In genomic region chr6:32749821-32750220, GRCm38 (mm10) we compare ENCODE assay signal across 13 mouse cellular contexts.
A peak's percentile ranks its signal among the peaks of the same experiment; 100 is the strongest.
DNase-seq lines count a peak whose midpoint lies in the region; ATAC-seq and TF ChIP-seq lines count a peak whose summit lies in the region.
"Had no signal": no experiment of that assay in that cellular context is flagged by ENCODE, and none has a peak within 500 bp of the region (broad histone marks: within the 10 kb centered on the region; RNA-seq: fewer than 3 reads in every experiment).

No protein-coding gene starts in this region.

- H3K4me1 ChIP-seq in liver, postnatal 0 days (ENCODE audit: insufficient read depth), result no peaks in the 10 kb centered on the region
- no peaks in the 10 kb centered on the region for H3K4me1 ChIP-seq in liver, embryonic 12.5 days
- H3K4me1 ChIP-seq in midbrain, embryonic 15.5 days, result no peaks in the 10 kb centered on the region
- H3K4me1 ChIP-seq: heart, embryonic 15.5 days; liver, embryonic 15.5 days had no signal

- no peak overlapping the region for H3K27ac ChIP-seq in gastrocnemius, adult 2 months
- no peak overlapping the region for H3K27ac ChIP-seq in liver, postnatal 0 days (ENCODE audit: low read depth)
- H3K27ac ChIP-seq in liver, embryonic 12.5 days, result no peak overlapping the region
- no peak overlapping the region for H3K27ac ChIP-seq in midbrain, embryonic 15.5 days
- H3K27ac ChIP-seq: heart, embryonic 15.5 days; hindbrain, embryonic 14.5 days; liver, embryonic 15.5 days had no signal

- no peaks in the 10 kb centered on the region for H3K9me3 ChIP-seq in liver, postnatal 0 days (ENCODE audit: low read length)
- H3K9me3 ChIP-seq in liver, embryonic 12.5 days (replicated peaks), result no peaks in the 10 kb centered on the region
- H3K9me3 ChIP-seq in midbrain, embryonic 15.5 days, result no peaks in the 10 kb centered on the region
- H3K9me3 ChIP-seq: heart, embryonic 15.5 days; liver, embryonic 15.5 days had no signal

- H3K36me3 ChIP-seq in liver, postnatal 0 days (replicated peaks; ENCODE audit: insufficient read depth, low read length), result no peaks in the 10 kb centered on the region
- H3K36me3 ChIP-seq in liver, embryonic 12.5 days, result no peaks in the 10 kb centered on the region
- no peaks in the 10 kb centered on the region for H3K36me3 ChIP-seq in midbrain, embryonic 15.5 days (replicated peaks)
- H3K36me3 ChIP-seq: heart, embryonic 15.5 days; liver, embryonic 15.5 days had no signal

- intact Hi-C loops in gastrocnemius, adult 2 months (cut with DNase I), result no loop called here

- no peak for DNase-seq in gastrocnemius, adult 2 months
- no peak for DNase-seq in gastrocnemius, adult 18-20 months (ENCODE audit: low spot score)
- DNase-seq in liver, postnatal 0 days, result no peak
- peak; percentile 34 for DNase-seq in NIH3T3 (ENCODE audit: low read depth)
- peak; percentile 16 for DNase-seq in retina, postnatal 1 day
- no peak for DNase-seq in natural killer cell, adult 2 months (ENCODE audit: low spot score in 2 of 2)
- DNase-seq: cerebellum, adult 18-20 months had no signal

- 91% methylated on average over 1 of the region's 1 CpGs for WGBS in liver, postnatal 0 days (ENCODE audit: insufficient replicate concordance)
- 85% methylated on average over 1 of the region's 1 CpGs for WGBS in liver, embryonic 12.5 days (ENCODE audit: insufficient replicate concordance)
- 94% methylated on average over 1 of the region's 1 CpGs for WGBS in midbrain, embryonic 15.5 days

- TF ChIP-seq EP300 in liver, postnatal 0 days (IDR thresholded peaks at IDR 0.05; ENCODE audit: low read depth), result no peak

- no peak for ATAC-seq in liver, postnatal 0 days
- ATAC-seq in liver, embryonic 12.5 days, result no peak
- no peak for ATAC-seq in midbrain, embryonic 15.5 days (replicated peaks)

- peak; percentile 34 for TF ChIP-seq CTCF in gastrocnemius, adult 2 months (IDR thresholded peaks at IDR 0.05)
- peak; percentile 43 for TF ChIP-seq CTCF in liver, postnatal 0 days (IDR thresholded peaks at IDR 0.05; ENCODE audit: low read depth)

- no peaks in the 10 kb centered on the region for H3K27me3 ChIP-seq in liver, postnatal 0 days (ENCODE audit: insufficient read depth, low read length)
- no peaks in the 10 kb centered on the region for H3K27me3 ChIP-seq in liver, embryonic 12.5 days (replicated peaks)
- no peaks in the 10 kb centered on the region for H3K27me3 ChIP-seq in midbrain, embryonic 15.5 days (replicated peaks)
- H3K27me3 ChIP-seq: heart, embryonic 15.5 days; liver, embryonic 15.5 days had no signal

- no peak overlapping the region for H3K9ac ChIP-seq in liver, postnatal 0 days (replicated peaks)
- H3K9ac ChIP-seq in liver, embryonic 12.5 days, result no peak overlapping the region
- H3K9ac ChIP-seq in midbrain, embryonic 15.5 days, result no peak overlapping the region
- H3K9ac ChIP-seq: heart, embryonic 15.5 days; hindbrain, embryonic 14.5 days; liver, embryonic 15.5 days had no signal

- no peak overlapping the region for H3K4me3 ChIP-seq in gastrocnemius, adult 2 months
- no peak overlapping the region for H3K4me3 ChIP-seq in liver, postnatal 0 days (ENCODE audit: low read depth, low read length)
- H3K4me3 ChIP-seq in liver, embryonic 12.5 days, result no peak overlapping the region
- no peak overlapping the region for H3K4me3 ChIP-seq in midbrain, embryonic 15.5 days
- H3K4me3 ChIP-seq: erythroblast, embryonic 14.5 days; heart, embryonic 15.5 days; liver, embryonic 15.5 days had no signal

- H3K4me2 ChIP-seq in liver, postnatal 0 days (ENCODE audit: low read depth, low read length), result no peak overlapping the region
- no peak overlapping the region for H3K4me2 ChIP-seq in liver, embryonic 12.5 days
- no peak overlapping the region for H3K4me2 ChIP-seq in midbrain, embryonic 15.5 days
- H3K4me2 ChIP-seq: heart, embryonic 15.5 days; hindbrain, embryonic 14.5 days; liver, embryonic 15.5 days had no signal

Comparison
In these comparisons a context has a peak if more than half of its experiments do, and no peak if none do; other contexts are left out.
1. DNase-seq: peak in NIH3T3 (single experiment) and retina, postnatal 1 day (single experiment); none in gastrocnemius, adult 2 months (single experiment), gastrocnemius, adult 18-20 months (single experiment), liver, postnatal 0 days (single experiment) and natural killer cell, adult 2 months (0 of 2).